Mouse (Mus musculus): ENCODE results near the gene Gstz1.

GRCm38 (mm10) chr12:87175194-87175946 lies 28.4 kb downstream of the Gstz1 start:
- TF ChIP-seq MAX (IDR thresholded peaks at IDR 0.05; ENCODE audit: low read depth) (no peak), E2F4 (IDR thresholded peaks at IDR 0.05; ENCODE audit: insufficient read depth) (no peak), TCF12 (IDR thresholded peaks at IDR 0.05; ENCODE audit: insufficient read depth, poor library complexity, severe bottlenecking) (no peak), REST (IDR thresholded peaks at IDR 0.05; ENCODE audit: insufficient read depth, insufficient read length) (no peak), POLR2A (IDR thresholded peaks at IDR 0.05; ENCODE audit: insufficient read length, low read depth) (no peak), MYOD1 (IDR thresholded peaks at IDR 0.05; ENCODE audit: control insufficient read depth in 1 of 3, insufficient read length in 2 of 3, low read depth in 2 of 3) (no peak), USF1 (IDR thresholded peaks at IDR 0.05; ENCODE audit: low read depth) (no peak), CEBPB (IDR thresholded peaks at IDR 0.05; ENCODE audit: insufficient read depth, poor library complexity, severe bottlenecking) (no peak)

All from myocyte (in vitro differentiated cells).